Mouse (Mus musculus): Measurements from ENCODE around the gene Ddx42. TPM values are rescaled to one million over a fixed set of nuclear protein-coding genes. Genes with fewer than 3 reads are reported as not detected.
"Not testable (repeated sequence)": the region's sequence is repeated elsewhere in the genome, so short reads cannot be mapped to it uniquely, and the experiment has no call there.

Ddx42 gene
- polyA plus RNA-seq, 2 experiments = 13.5 to 20.7 TPM

GRCm38 (mm10) chr11:106194155-106194541 lies 22.6 kb upstream of the Ddx42 start:
- Histone ChIP-seq H3K9me3 (ENCODE audit: control insufficient read depth, low read length) (no peaks in the 10 kb centered on the region), H3K27me3 (ENCODE audit: control insufficient read depth, insufficient read depth, low read length) (no peaks in the 10 kb centered on the region), H3K36me3 (replicated peaks; ENCODE audit: control insufficient read depth, insufficient read depth, low read depth) (peaks cover 15% of the 10 kb centered on the region), H3K4me3 (ENCODE audit: insufficient read depth in 1 of 2, low read depth in 2 of 2, low read length in 2 of 2) (peak overlapping the region; percentile 63 to 72), H3K4me1 (replicated peaks; ENCODE audit: control insufficient read depth in 2 of 2, insufficient read depth in 2 of 2, low read length in 1 of 2) (peaks cover 16 to 20% of the 10 kb centered on the region in 2 experiments), H3K27ac (peak overlapping the region; percentile 78), H3K4me2 (ENCODE audit: low read depth) (peak overlapping the region; percentile 92), H3K9ac (replicated peaks) (peak overlapping the region; percentile 76)
- ATAC-seq (ENCODE audit: insufficient read depth) (no peak), DNase-seq (ENCODE audit: low read depth in 3 of 3, low spot score in 3 of 3) (no peak)
- 32% methylated on average over 3 of the region's 3 CpGs for WGBS (ENCODE audit: insufficient replicate concordance)
- TF ChIP-seq CTCF (IDR thresholded peaks at IDR 0.05; ENCODE audit: low read depth) (no peak), EP300 (IDR thresholded peaks at IDR 0.05; ENCODE audit: low read depth) (no peak)

GRCm38 (mm10) chr11:106194891-106195290 lies 21.8 kb upstream of the Ddx42 start:
- no peak for DNase-seq (ENCODE audit: low read depth in 3 of 3, low spot score in 3 of 3)
- 87% methylated on average over 7 of the region's 7 CpGs for WGBS (ENCODE audit: insufficient replicate concordance)

GRCm38 (mm10) chr11:106195341-106195740 lies 21.4 kb upstream of the Ddx42 start:
- Histone ChIP-seq H3K4me3 (ENCODE audit: insufficient read depth in 1 of 2, low read depth in 2 of 2, low read length in 2 of 2) (no peak overlapping the region), H3K27ac (no peak overlapping the region), H3K36me3 (replicated peaks; ENCODE audit: control insufficient read depth, insufficient read depth, low read depth) (peaks cover 15% of the 10 kb centered on the region), H3K4me2 (ENCODE audit: low read depth) (no peak overlapping the region), H3K9me3 (ENCODE audit: control insufficient read depth, low read length) (no peaks in the 10 kb centered on the region), H3K9ac (replicated peaks) (no peak overlapping the region), H3K4me1 (replicated peaks; ENCODE audit: control insufficient read depth in 2 of 2, insufficient read depth in 2 of 2, low read length in 1 of 2) (peaks cover 16 to 20% of the 10 kb centered on the region in 2 experiments), H3K27me3 (ENCODE audit: control insufficient read depth, insufficient read depth, low read length) (no peaks in the 10 kb centered on the region)
- DNase-seq (ENCODE audit: low read depth in 3 of 3, low spot score in 3 of 3) (no peak), ATAC-seq (ENCODE audit: insufficient read depth) (no peak)
- no peak for TF ChIP-seq EP300 (IDR thresholded peaks at IDR 0.05; ENCODE audit: low read depth)
- TF ChIP-seq CTCF (IDR thresholded peaks at IDR 0.05; ENCODE audit: low read depth) = no peak

More at GRCm38 (mm10) chr11:106194891-106195290, 21.8 kb upstream of the Ddx42 start:
- Histone ChIP-seq H3K27ac (no peak overlapping the region), H3K9ac (replicated peaks) (no peak overlapping the region), H3K9me3 (ENCODE audit: control insufficient read depth, low read length) (no peaks in the 10 kb centered on the region), H3K4me1 (replicated peaks; ENCODE audit: control insufficient read depth in 2 of 2, insufficient read depth in 2 of 2, low read length in 1 of 2) (peaks cover 16 to 20% of the 10 kb centered on the region in 2 experiments), H3K36me3 (replicated peaks; ENCODE audit: control insufficient read depth, insufficient read depth, low read depth) (peaks cover 15% of the 10 kb centered on the region), H3K27me3 (ENCODE audit: control insufficient read depth, insufficient read depth, low read length) (no peaks in the 10 kb centered on the region), H3K4me2 (ENCODE audit: low read depth) (no peak overlapping the region), H3K4me3 (ENCODE audit: insufficient read depth in 1 of 2, low read depth in 2 of 2, low read length in 2 of 2) (no peak overlapping the region)
- TF ChIP-seq CTCF (IDR thresholded peaks at IDR 0.05; ENCODE audit: low read depth) = no peak
- TF ChIP-seq EP300 (IDR thresholded peaks at IDR 0.05; ENCODE audit: low read depth) = no peak
- ATAC-seq (ENCODE audit: insufficient read depth) = no peak

- Histone ChIP-seq H3K4me1 (replicated peaks; ENCODE audit: control insufficient read depth in 2 of 2, insufficient read depth in 2 of 2, low read length in 1 of 2) (peaks cover 8 to 26% of the 10 kb centered on the region in 2 experiments), H3K27me3 (ENCODE audit: control insufficient read depth, insufficient read depth, low read length) (no peaks in the 10 kb centered on the region), H3K9ac (replicated peaks) (no peak overlapping the region), H3K36me3 (replicated peaks; ENCODE audit: control insufficient read depth, insufficient read depth, low read depth) (peaks cover 35% of the 10 kb centered on the region), H3K4me2 (ENCODE audit: low read depth) (no peak overlapping the region), H3K9me3 (ENCODE audit: control insufficient read depth, low read length) (no peaks in the 10 kb centered on the region), H3K4me3 (ENCODE audit: insufficient read depth in 1 of 2, low read depth in 2 of 2, low read length in 2 of 2) (no peak overlapping the region), H3K27ac (no peak overlapping the region)
- no peak for ATAC-seq (ENCODE audit: insufficient read depth)
- TF ChIP-seq CTCF (IDR thresholded peaks at IDR 0.05; ENCODE audit: low read depth) (no peak), EP300 (IDR thresholded peaks at IDR 0.05; ENCODE audit: low read depth) (no peak)
- 33% methylated on average over 4 of the region's 4 CpGs for WGBS (ENCODE audit: insufficient replicate concordance)
- DNase-seq (ENCODE audit: low read depth in 3 of 3, low spot score in 3 of 3) = no peak
Measured at GRCm38 (mm10) chr11:106198277-106198676, 18.4 kb upstream of the Ddx42 start.

DNA sequence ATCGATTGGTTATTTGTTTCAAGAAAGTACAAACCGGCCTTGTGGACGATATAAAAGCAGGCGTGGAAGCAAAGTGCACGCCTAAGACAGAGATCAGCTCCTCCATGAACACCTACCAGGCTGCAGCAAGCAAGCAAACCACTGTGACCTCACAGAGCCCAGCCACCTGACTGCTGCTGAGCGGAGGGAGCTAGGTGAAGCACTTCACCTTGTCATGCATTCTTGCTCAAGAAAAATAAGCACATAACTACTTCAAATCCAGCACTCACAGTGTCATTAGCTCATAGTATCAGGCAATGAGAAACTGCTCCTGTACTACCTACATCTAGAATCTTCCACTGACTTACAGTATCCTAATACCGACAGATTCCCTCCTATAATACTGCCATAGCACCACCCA lies 16.7 kb upstream of the Ddx42 start:
- H3K4me1 ChIP-seq (replicated peaks; ENCODE audit: control insufficient read depth in 2 of 2, insufficient read depth in 2 of 2, low read length in 1 of 2) = peaks cover 5 to 23% of the 10 kb centered on the region in 2 experiments
- DNase-seq (ENCODE audit: low read depth in 3 of 3, low spot score in 3 of 3); H3K4me3 ChIP-seq (ENCODE audit: insufficient read depth in 1 of 2, low read depth in 2 of 2, low read length in 2 of 2); H3K9me3 ChIP-seq (ENCODE audit: control insufficient read depth, low read length); H3K27ac ChIP-seq; ATAC-seq (ENCODE audit: insufficient read depth); H3K4me2 ChIP-seq (ENCODE audit: low read depth); H3K9ac ChIP-seq (replicated peaks); H3K27me3 ChIP-seq (ENCODE audit: control insufficient read depth, insufficient read depth, low read length): not testable (repeated sequence)
- WGBS (ENCODE audit: insufficient replicate concordance) = 84% methylated on average over 7 of the region's 7 CpGs
- peaks cover 44% of the 10 kb centered on the region for H3K36me3 ChIP-seq (replicated peaks; ENCODE audit: control insufficient read depth, insufficient read depth, low read depth)

All from liver, embryonic 14.5 days (tissue).